Mouse (Mus musculus) midbrain, embryonic 13.5 days (tissue): ENCODE results near the gene Ntng1. TPM values are rescaled to one million over a fixed set of nuclear protein-coding genes. Genes with fewer than 3 reads are reported as not detected.

Experiments used
- ATAC-seq: fragments of 200-750 bp; cut with Nextera tagmentation; 2 replicates; pipeline ENCODE4 v1.8.0; 2017; ENCODE audit warnings: mild to moderate bottlenecking, moderate TSS enrichment, moderate library complexity
- H3K27ac ChIP-seq: fragments of 300-500 bp; sonication (generic); 2 replicates; pipeline ENCODE4 v1.5.1; 2015; ENCODE audit warnings: inconsistent platforms, mild to moderate bottlenecking, moderate library complexity
- H3K27me3 ChIP-seq: fragments of 300-500 bp; sonication (generic); 2 replicates; pipeline ENCODE4 v1.6.1; 2015; ENCODE audit warnings: mild to moderate bottlenecking, inconsistent platforms
- H3K36me3 ChIP-seq: fragments of 300-500 bp; sonication (generic); 2 replicates; pipeline ENCODE4 v1.6.1; 2015; ENCODE audit warnings: mild to moderate bottlenecking, inconsistent platforms
- H3K4me1 ChIP-seq: fragments of 300-500 bp; sonication (generic); replicated peaks from 2 replicates; pipeline ENCODE4 v1.6.1; 2015; ENCODE audit warnings: inconsistent platforms
- H3K4me2 ChIP-seq: fragments of 300-500 bp; sonication (generic); replicated peaks from 2 replicates; pipeline ENCODE4 v1.6.1; 2015; ENCODE audit warnings: moderate library complexity, mild to moderate bottlenecking, inconsistent platforms
- H3K4me3 ChIP-seq: fragments of 300-500 bp; sonication (generic); replicated peaks from 2 replicates; pipeline ENCODE4 v1.5.1; 2015; ENCODE audit warnings: mild to moderate bottlenecking, inconsistent platforms
- H3K9ac ChIP-seq: fragments of 300-500 bp; sonication (generic); replicated peaks from 2 replicates; pipeline ENCODE4 v1.6.1; 2015; ENCODE audit warnings: mild to moderate bottlenecking, inconsistent platforms
- H3K9me3 ChIP-seq: fragments of 300-500 bp; sonication (generic); 2 replicates; pipeline ENCODE4 v1.6.1; 2016; ENCODE audit warnings: mild to moderate bottlenecking, inconsistent platforms
- WGBS: fragments of 180-500 bp; shearing (Covaris S2); methylation state at CpG from one replicate; pipeline ENCODE4 v1.1.7; 2015; 5-methylcytosine and 5-hydroxymethylcytosine counted together
- polyA plus RNA-seq: library from polyadenylated mRNA; unstranded; fragments of >200 nt; fragmentation: Nextera tagmentation; extraction: Ambion mirVana; gene quantifications from 2 replicates; pipeline ENCODE4 v1.2.1, GENCODE M21; 2015

The Ntng1 gene
- polyA plus RNA-seq, 1 experiment from 2014 or later, result 22.4 TPM

GRCm38 (mm10) chr3:109809065-109809464 is 334.7 kb downstream of the Ntng1 start:
- 91% methylated on average over 1 of the region's 1 CpGs for WGBS
- Histone ChIP-seq H3K9ac (no peak overlapping the region), H3K27ac (no peak overlapping the region), H3K36me3 (no peaks in the 10 kb centered on the region), H3K9me3 (no peaks in the 10 kb centered on the region), H3K27me3 (no peaks in the 10 kb centered on the region), H3K4me2 (no peak overlapping the region), H3K4me3 (no peak overlapping the region), H3K4me1 (peaks cover 13% of the 10 kb centered on the region; the same call in 1 of the 2 replicates)
- ATAC-seq, result peak; percentile 56; the same call in 1 of the 2 replicates

GRCm38 (mm10) chr3:109807211-109807934 is 336.4 kb downstream of the Ntng1 start:
- Histone ChIP-seq H3K9ac (no peak overlapping the region), H3K9me3 (no peaks in the 10 kb centered on the region), H3K27ac (no peak overlapping the region), H3K36me3 (no peaks in the 10 kb centered on the region), H3K4me3 (no peak overlapping the region), H3K27me3 (no peaks in the 10 kb centered on the region), H3K4me2 (no peak overlapping the region), H3K4me1 (peaks cover 13% of the 10 kb centered on the region; the same call in 1 of the 2 replicates)
- 65% methylated on average over 6 of the region's 6 CpGs for WGBS
- peak; percentile 58; the same call in 1 of the 2 replicates for ATAC-seq

- Histone ChIP-seq H3K4me2 (no peak overlapping the region), H3K36me3 (no peaks in the 10 kb centered on the region), H3K27me3 (no peaks in the 10 kb centered on the region), H3K4me3 (no peak overlapping the region), H3K9me3 (no peaks in the 10 kb centered on the region), H3K4me1 (peaks cover 7% of the 10 kb centered on the region; the same call in 1 of the 2 replicates), H3K9ac (no peak overlapping the region), H3K27ac (no peak overlapping the region)
- ATAC-seq, result peak; percentile 43; the same call in 1 of the 2 replicates
- 77% methylated on average over 2 of the region's 2 CpGs for WGBS
Observed at GRCm38 (mm10) chr3:109804145-109804544, 339.7 kb downstream of the Ntng1 start.

- peaks cover 5% of the 10 kb centered on the region; the same call in 1 of the 2 replicates for H3K4me1 ChIP-seq
- WGBS, result 66% methylated on average over 3 of the region's 3 CpGs
- H3K4me2 ChIP-seq, result no peak overlapping the region
- no peaks in the 10 kb centered on the region for H3K27me3 ChIP-seq
- no peak overlapping the region for H3K9ac ChIP-seq
- H3K36me3 ChIP-seq, result no peaks in the 10 kb centered on the region
- H3K4me3 ChIP-seq, result no peak overlapping the region
- no peaks in the 10 kb centered on the region for H3K9me3 ChIP-seq
- ATAC-seq, result no peak
- no peak overlapping the region for H3K27ac ChIP-seq
Observed at GRCm38 (mm10) chr3:109803616-109804015, 340.2 kb downstream of the Ntng1 start.

GRCm38 (mm10) chr3:109797354-109797753 is 346.5 kb downstream of the Ntng1 start:
- no peaks in the 10 kb centered on the region for H3K27me3 ChIP-seq
- H3K36me3 ChIP-seq, result no peaks in the 10 kb centered on the region
- no peak overlapping the region for H3K4me3 ChIP-seq
- WGBS, result 65% methylated on average over 11 of the region's 11 CpGs
- H3K27ac ChIP-seq, result 0 out of 2 replicates have a peak overlapping the region, but pooled peaks have one; percentile 30
- no peaks in the 10 kb centered on the region for H3K9me3 ChIP-seq
- ATAC-seq, result peak; percentile 60; the same call in 1 of the 2 replicates
- H3K4me1 ChIP-seq, result no peaks in the 10 kb centered on the region
- no peak overlapping the region for H3K9ac ChIP-seq
- H3K4me2 ChIP-seq, result no peak overlapping the region

- Histone ChIP-seq H3K27me3 (no peaks in the 10 kb centered on the region), H3K36me3 (no peaks in the 10 kb centered on the region), H3K27ac (peak overlapping the region; percentile 93), H3K9me3 (no peaks in the 10 kb centered on the region), H3K4me2 (peak overlapping the region; percentile 76), H3K9ac (peak overlapping the region; percentile 73; the same call in 1 of the 2 replicates), H3K4me1 (peaks cover 17% of the 10 kb centered on the region), H3K4me3 (no peak overlapping the region)
- no peak for ATAC-seq
- WGBS, result 28% methylated on average over 5 of the region's 5 CpGs
Observed at GRCm38 (mm10) chr3:109783231-109783630, 360.6 kb downstream of the Ntng1 start.

GRCm38 (mm10) chr3:109782289-109782951 is 361.4 kb downstream of the Ntng1 start:
- H3K4me2 ChIP-seq, result peak overlapping the region; percentile 76
- peak overlapping the region; percentile 93 for H3K27ac ChIP-seq
- peak overlapping the region; percentile 73 for H3K9ac ChIP-seq
- H3K27me3 ChIP-seq, result no peaks in the 10 kb centered on the region
- H3K36me3 ChIP-seq, result no peaks in the 10 kb centered on the region
- H3K4me1 ChIP-seq, result peaks cover 17% of the 10 kb centered on the region
- H3K4me3 ChIP-seq, result peak overlapping the region; percentile 46
- WGBS, result 1% methylated on average over 27 of the region's 27 CpGs
- peak; percentile 94 for ATAC-seq
- H3K9me3 ChIP-seq, result no peaks in the 10 kb centered on the region

- Histone ChIP-seq H3K4me2 (peak overlapping the region; percentile 76), H3K9ac (no peak overlapping the region), H3K4me1 (peaks cover 17% of the 10 kb centered on the region), H3K27me3 (no peaks in the 10 kb centered on the region), H3K36me3 (no peaks in the 10 kb centered on the region), H3K4me3 (peak overlapping the region; percentile 46), H3K27ac (peak overlapping the region; percentile 93), H3K9me3 (no peaks in the 10 kb centered on the region)
- 49% methylated on average over 7 of the region's 7 CpGs for WGBS
- ATAC-seq, result peak; percentile 52
Observed at GRCm38 (mm10) chr3:109781917-109782288, 361.9 kb downstream of the Ntng1 start.

GRCm38 (mm10) chr3:109775200-109775599 is 368.6 kb downstream of the Ntng1 start:
- H3K4me3 ChIP-seq, result no peak overlapping the region
- no peak overlapping the region for H3K27ac ChIP-seq
- H3K27me3 ChIP-seq, result no peaks in the 10 kb centered on the region
- 78% methylated on average over 2 of the region's 2 CpGs for WGBS
- no peak overlapping the region for H3K9ac ChIP-seq
- no peak overlapping the region for H3K4me2 ChIP-seq
- no peak for ATAC-seq
- H3K36me3 ChIP-seq, result no peaks in the 10 kb centered on the region
- H3K4me1 ChIP-seq, result 0 out of 2 replicates have a peak, but pooled peaks cover 3% of the 10 kb centered on the region
- no peaks in the 10 kb centered on the region for H3K9me3 ChIP-seq

GRCm38 (mm10) chr3:109772120-109772519 is 371.7 kb downstream of the Ntng1 start:
- no peak overlapping the region for H3K9ac ChIP-seq
- no peaks in the 10 kb centered on the region for H3K27me3 ChIP-seq
- H3K4me1 ChIP-seq, result peaks cover 7% of the 10 kb centered on the region; the same call in 1 of the 2 replicates
- no peak overlapping the region for H3K4me3 ChIP-seq
- no peaks in the 10 kb centered on the region for H3K36me3 ChIP-seq
- ATAC-seq, result no peak
- no peak overlapping the region for H3K4me2 ChIP-seq
- 90% methylated on average over 14 of the region's 14 CpGs for WGBS
- H3K27ac ChIP-seq, result no peak overlapping the region
- no peaks in the 10 kb centered on the region for H3K9me3 ChIP-seq

GRCm38 (mm10) chr3:109766939-109767338 is 376.9 kb downstream of the Ntng1 start:
- H3K36me3 ChIP-seq, result no peaks in the 10 kb centered on the region
- H3K4me1 ChIP-seq, result peaks cover 4% of the 10 kb centered on the region; the same call in 1 of the 2 replicates
- H3K9ac ChIP-seq, result no peak overlapping the region
- WGBS, result 91% methylated on average over 3 of the region's 3 CpGs
- H3K4me2 ChIP-seq, result no peak overlapping the region
- no peaks in the 10 kb centered on the region for H3K27me3 ChIP-seq
- H3K27ac ChIP-seq, result no peak overlapping the region
- no peak overlapping the region for H3K4me3 ChIP-seq
- no peak for ATAC-seq
- no peaks in the 10 kb centered on the region for H3K9me3 ChIP-seq

GRCm38 (mm10) chr3:109765608-109766007 is 378.2 kb downstream of the Ntng1 start:
- Histone ChIP-seq H3K4me1 (peaks cover 4% of the 10 kb centered on the region; the same call in 1 of the 2 replicates), H3K9me3 (no peaks in the 10 kb centered on the region), H3K36me3 (no peaks in the 10 kb centered on the region), H3K27me3 (no peaks in the 10 kb centered on the region), H3K4me2 (no peak overlapping the region), H3K4me3 (no peak overlapping the region), H3K9ac (no peak overlapping the region), H3K27ac (no peak overlapping the region)
- 90% methylated on average over 2 of the region's 2 CpGs for WGBS
- no peak for ATAC-seq
